Mouse (Mus musculus) kidney, postnatal 0 days (tissue): ENCODE measurements around the gene Usp22. TPM values are rescaled to one million over a fixed set of nuclear protein-coding genes. Genes with fewer than 3 reads are reported as not detected.
A peak's percentile ranks its signal among the peaks of the same experiment; 100 is the strongest.

Experiments used
- ATAC-seq: fragments of 200-750 bp; cut with Nextera tagmentation; replicated peaks from 2 replicates; pipeline ENCODE4 v1.8.0; 2017; ENCODE audit warnings: low read depth, moderate number of reproducible peaks, moderate TSS enrichment, moderate library complexity; ENCODE audit not compliant: low FRiP score
- DNase-seq: peaks from one replicate; pipeline ENCODE4 v3.0.0-alpha.2; 2016; ENCODE audit warnings: low spot score
- H3K27ac ChIP-seq: fragments of 300-500 bp; sonication (generic); 2 replicates; pipeline ENCODE4 v1.5.1; 2014; ENCODE audit warnings: mild to moderate bottlenecking
- H3K27me3 ChIP-seq: fragments of 300-500 bp; sonication (generic); 2 replicates; pipeline ENCODE4 v1.6.1; 2014; ENCODE audit warnings: low read length, mixed read lengths; ENCODE audit not compliant: insufficient read depth
- H3K36me3 ChIP-seq: fragments of 300-500 bp; sonication (generic); 2 replicates; pipeline ENCODE4 v1.6.1; 2014; ENCODE audit warnings: low read length, mixed read lengths; ENCODE audit not compliant: insufficient read depth
- H3K4me1 ChIP-seq: fragments of 300-500 bp; sonication (generic); replicated peaks from 2 replicates; pipeline ENCODE4 v1.6.1; 2014; ENCODE audit warnings: antibody characterized with exemption, low read length, mixed read lengths; ENCODE audit not compliant: insufficient read depth
- H3K4me2 ChIP-seq: fragments of 300-500 bp; sonication (generic); 2 replicates; pipeline ENCODE4 v1.6.1; 2014; ENCODE audit warnings: mild to moderate bottlenecking, low read length, moderate library complexity, mixed read lengths
- H3K4me3 ChIP-seq: fragments of 300-500 bp; sonication (generic); replicated peaks from 2 replicates; pipeline ENCODE4 v1.5.1; 2014; ENCODE audit warnings: low read depth, low read length
- H3K9ac ChIP-seq: fragments of 300-500 bp; sonication (generic); 2 replicates; pipeline ENCODE4 v1.6.1; 2014; ENCODE audit warnings: low read depth, low read length
- H3K9me3 ChIP-seq: fragments of 300-500 bp; sonication (generic); replicated peaks from 2 replicates; pipeline ENCODE4 v1.6.1; 2016; ENCODE audit warnings: low read length, inconsistent platforms, mixed read lengths
- CTCF ChIP-seq: IDR thresholded peaks from 2 replicates; pipeline ENCODE4 v1.5.1; 2016; ENCODE audit warnings: antibody characterized with exemption, low read depth, mild to moderate bottlenecking, moderate library complexity
- WGBS: fragments of 180-500 bp; shearing (Covaris S2); extraction: QIAGEN DNeasy Blood & Tissue Kit; methylation state at CpG from one replicate; pipeline ENCODE4 v1.1.7; 2014; 5-methylcytosine and 5-hydroxymethylcytosine counted together
- polyA plus RNA-seq: library from polyadenylated mRNA; unstranded; fragments of >200 nt; fragmentation: Nextera tagmentation; extraction: Ambion mirVana; gene quantifications from 2 replicates; pipeline ENCODE4 v1.2.1, GENCODE M21; 2015

The Usp22 gene
- polyA plus RNA-seq, 1 experiment from 2014 or later = 73.0 TPM

DNA sequence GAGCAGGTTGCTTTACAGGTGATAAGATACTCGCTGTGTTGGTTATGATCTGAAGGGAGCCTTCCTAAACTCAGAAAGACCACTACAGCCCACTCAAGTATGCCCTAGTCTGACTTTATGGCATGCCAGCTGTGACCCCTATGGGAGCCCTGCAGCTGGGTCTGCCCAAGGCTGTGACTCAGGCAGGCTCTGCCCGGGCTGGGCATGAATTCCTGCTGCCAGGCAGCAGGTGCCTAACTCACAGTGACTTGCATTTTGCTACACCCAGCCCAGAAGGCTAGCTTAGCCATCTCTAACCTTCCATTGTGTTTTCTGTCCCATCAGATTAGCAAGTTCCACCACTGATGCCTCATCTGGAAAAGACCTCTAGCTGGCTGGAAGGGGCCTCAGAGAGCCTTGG, 28.0 kb upstream of the Usp22 start:
- no peak for ATAC-seq

DNA sequence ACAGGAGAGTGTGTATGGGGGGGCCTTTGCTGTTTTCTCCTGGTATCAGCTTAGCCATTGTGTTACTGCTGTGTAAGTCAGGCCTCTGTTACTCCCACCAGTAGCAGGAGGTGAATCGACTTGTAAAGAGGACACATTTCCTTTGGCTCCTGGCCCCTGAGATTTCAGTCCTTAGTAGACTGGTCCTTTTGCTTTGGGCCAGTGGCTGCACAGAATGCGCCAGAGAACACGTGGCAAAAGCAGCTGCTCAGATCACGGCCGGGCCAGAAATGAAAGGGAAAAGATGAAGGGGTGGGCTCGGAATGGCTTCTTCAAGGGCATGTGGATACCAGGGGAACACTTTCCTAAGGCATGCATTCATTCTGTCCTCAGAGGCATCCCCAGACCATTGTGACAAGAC, 27.3 kb upstream of the Usp22 start:
- Histone ChIP-seq H3K4me3 (no peak overlapping the region), H3K27ac (no peak overlapping the region), H3K36me3 (no peaks in the 10 kb centered on the region), H3K4me2 (no peak overlapping the region), H3K27me3 (no peaks in the 10 kb centered on the region), H3K9me3 (no peaks in the 10 kb centered on the region), H3K9ac (no peak overlapping the region), H3K4me1 (no peaks in the 10 kb centered on the region)
- 61% methylated on average over 6 of the region's 6 CpGs for WGBS
- no peak for TF ChIP-seq CTCF
- ATAC-seq (no peak), DNase-seq (no peak)

More for the DNA sequence above, 28.0 kb upstream of the Usp22 start:
- Histone ChIP-seq H3K4me1 (no peaks in the 10 kb centered on the region), H3K27me3 (no peaks in the 10 kb centered on the region), H3K36me3 (no peaks in the 10 kb centered on the region), H3K4me3 (no peak overlapping the region), H3K4me2 (no peak overlapping the region), H3K9me3 (no peaks in the 10 kb centered on the region), H3K27ac (no peak overlapping the region), H3K9ac (no peak overlapping the region)
- DNase-seq = no peak
- no peak for TF ChIP-seq CTCF
- WGBS = 82% methylated on average over 2 of the region's 2 CpGs

DNA sequence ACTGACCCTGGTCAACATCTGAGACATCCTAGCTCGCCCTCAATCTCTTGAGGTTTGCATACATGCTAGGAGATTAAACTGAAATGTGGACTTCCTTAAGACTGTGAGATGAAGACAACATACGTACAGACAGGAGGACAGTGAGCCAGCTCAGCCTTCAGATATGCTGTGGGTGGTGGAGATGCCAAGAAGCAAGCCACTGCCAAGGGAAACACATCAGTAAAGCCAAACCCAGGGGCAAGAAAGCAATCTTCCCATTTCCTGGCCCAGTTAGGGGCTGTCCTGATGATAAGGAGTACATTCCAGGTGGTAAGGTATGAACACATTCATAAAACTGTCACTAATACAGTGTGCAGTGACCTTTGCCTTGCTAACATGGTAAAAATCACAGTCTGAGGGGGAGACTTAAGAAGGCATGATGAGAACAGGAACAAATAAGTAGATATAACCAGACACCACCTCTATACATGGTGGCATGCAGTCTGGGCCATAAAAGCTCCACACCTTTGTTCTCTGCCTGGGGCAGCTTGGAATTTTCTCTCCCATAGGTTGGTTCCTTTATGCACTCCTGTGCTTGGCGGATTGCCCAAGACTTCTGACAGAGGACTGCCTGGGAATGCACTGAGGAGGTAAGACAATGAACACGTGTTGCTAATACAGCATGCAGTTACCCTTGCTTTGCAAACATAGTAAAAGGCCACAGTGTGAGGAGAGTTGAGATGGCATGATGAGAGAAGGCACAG, 24.9 kb upstream of the Usp22 start:
- 61% methylated on average over 4 of the region's 4 CpGs for WGBS
- no peak for ATAC-seq
- Histone ChIP-seq H3K4me3 (no peak overlapping the region), H3K4me2 (no peak overlapping the region), H3K4me1 (no peaks in the 10 kb centered on the region), H3K9me3 (no peaks in the 10 kb centered on the region), H3K27me3 (no peaks in the 10 kb centered on the region), H3K36me3 (no peaks in the 10 kb centered on the region), H3K27ac (no peak overlapping the region), H3K9ac (no peak overlapping the region)
- DNase-seq = no peak
- no peak for TF ChIP-seq CTCF

DNA sequence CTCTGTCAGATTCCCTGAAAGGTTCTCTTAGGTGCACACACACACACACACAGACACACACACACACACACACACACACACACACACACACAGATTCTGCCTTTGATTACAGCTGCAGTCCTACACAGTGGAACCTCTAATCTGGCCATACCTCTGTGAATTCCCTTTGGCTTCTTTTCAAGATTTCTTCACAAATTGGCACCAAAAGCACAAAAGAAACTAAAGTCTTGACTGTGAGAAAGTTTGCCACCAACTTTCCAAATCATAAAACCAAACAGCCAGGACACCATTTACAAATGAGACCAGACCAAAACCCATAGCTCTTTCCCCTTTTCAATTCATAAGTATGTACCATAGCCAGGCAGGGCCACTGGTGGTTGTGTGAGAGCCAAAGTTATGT, 23.1 kb upstream of the Usp22 start:
- Histone ChIP-seq H3K27ac (no peak overlapping the region), H3K9me3 (no peaks in the 10 kb centered on the region), H3K4me3 (no peak overlapping the region), H3K4me2 (no peak overlapping the region), H3K9ac (no peak overlapping the region), H3K27me3 (no peaks in the 10 kb centered on the region), H3K4me1 (no peaks in the 10 kb centered on the region), H3K36me3 (no peaks in the 10 kb centered on the region)
- no peak for DNase-seq
- ATAC-seq = no peak
- TF ChIP-seq CTCF = no peak

DNA sequence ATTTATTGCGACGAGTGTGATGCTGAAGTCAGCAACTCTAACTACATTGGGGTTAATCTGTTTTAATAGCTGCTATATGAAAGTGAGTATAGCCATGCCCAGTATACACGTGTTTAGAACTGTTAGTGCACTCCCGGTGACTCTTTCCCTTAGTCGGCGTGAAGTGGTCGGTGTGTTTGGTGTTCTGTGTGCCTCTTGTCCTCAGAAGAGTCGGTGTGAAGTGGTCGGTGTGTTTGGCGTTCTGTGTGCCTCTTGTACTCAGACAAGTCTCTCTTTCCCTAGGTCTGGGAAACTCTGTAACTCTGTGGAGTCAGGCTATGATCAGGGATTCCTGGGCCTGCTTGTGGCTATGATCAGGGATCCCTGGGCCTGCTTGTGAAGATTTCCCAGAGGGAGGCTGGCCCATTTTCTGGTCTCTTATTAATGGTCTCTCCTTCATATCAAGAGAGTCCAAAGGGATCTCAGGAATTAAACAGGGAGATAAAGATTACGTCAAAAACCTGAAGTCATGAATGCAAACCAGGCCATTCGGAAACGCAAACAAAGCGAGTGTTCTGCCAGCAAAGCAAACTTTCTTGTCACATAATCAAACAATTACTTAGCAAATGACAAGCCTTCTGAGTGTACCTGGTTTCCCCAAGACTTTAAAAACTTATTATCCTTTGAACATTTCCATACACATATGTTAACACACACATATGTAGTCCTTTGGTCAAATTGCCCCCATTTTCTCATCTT, 21.9 kb upstream of the Usp22 start:
- Histone ChIP-seq H3K4me3 (no peak overlapping the region), H3K36me3 (no peaks in the 10 kb centered on the region), H3K27ac (no peak overlapping the region), H3K27me3 (no peaks in the 10 kb centered on the region), H3K9me3 (no peaks in the 10 kb centered on the region), H3K9ac (no peak overlapping the region), H3K4me2 (no peak overlapping the region), H3K4me1 (no peaks in the 10 kb centered on the region)
- TF ChIP-seq CTCF = no peak
- ATAC-seq = no peak
- 85% methylated on average over 14 of the region's 14 CpGs for WGBS
- no peak for DNase-seq

DNA sequence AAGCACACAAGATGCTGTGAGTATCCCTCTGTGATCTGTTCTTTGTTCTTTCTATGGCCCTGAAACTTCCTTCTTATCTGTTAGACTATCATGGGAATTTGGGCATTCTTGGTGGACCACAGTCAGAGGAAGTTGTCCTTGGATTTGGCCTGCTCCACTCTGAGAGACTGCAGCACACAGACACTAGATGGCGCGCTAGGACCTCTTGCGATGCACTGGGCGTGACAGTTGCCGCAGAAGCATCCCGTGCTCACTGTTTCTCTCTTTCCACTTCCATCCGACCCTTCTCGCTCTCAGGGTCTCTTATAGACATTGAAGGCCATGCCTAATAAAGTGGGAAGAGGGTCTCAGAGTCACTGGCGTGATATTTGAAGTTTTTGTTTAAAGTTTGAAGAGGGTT, 18.5 kb upstream of the Usp22 start:
- DNase-seq (peak; percentile 93), ATAC-seq (no peak)
- Histone ChIP-seq H3K27ac (no peak overlapping the region), H3K4me1 (no peaks in the 10 kb centered on the region), H3K4me2 (no peak overlapping the region), H3K4me3 (no peak overlapping the region), H3K9me3 (no peaks in the 10 kb centered on the region), H3K36me3 (no peaks in the 10 kb centered on the region), H3K27me3 (no peaks in the 10 kb centered on the region), H3K9ac (no peak overlapping the region)
- 6% methylated on average over 9 of the region's 9 CpGs for WGBS
- TF ChIP-seq CTCF = peak; percentile 95
